16 mouse cellular contexts compared by ENCODE assay signal in genomic region chr2:17977645-17978044, GRCm38 (mm10). TPM values are rescaled to one million over a fixed set of nuclear protein-coding genes. Genes with fewer than 3 reads are reported as not detected.
DNase-seq lines count a peak whose midpoint lies in the region; TF ChIP-seq lines count a peak whose summit lies in the region.
"Not testable (repeated sequence)": the region's sequence is repeated elsewhere in the genome, so short reads cannot be mapped to it uniquely, and the experiment has no call there.
"Had no signal": no experiment of that assay in that cellular context is flagged by ENCODE, and none has a peak within 500 bp of the region (broad histone marks: within the 10 kb centered on the region; RNA-seq: fewer than 3 reads in every experiment).

No protein-coding gene starts in this region.

- not testable (repeated sequence) for H3K36me3 ChIP-seq in C2C12 (ENCODE audit: control insufficient read depth, insufficient read depth)

- not testable (repeated sequence) for H3K79me3 ChIP-seq in C2C12 (ENCODE audit: low read depth)

- H3K79me2 ChIP-seq in C2C12 (ENCODE audit: control insufficient read depth, insufficient read depth), result not testable (repeated sequence)

- not testable (repeated sequence) for H3ac ChIP-seq in C2C12 (ENCODE audit: control insufficient read depth, insufficient read length, low read depth)

- H3K27me3 ChIP-seq in C2C12 (ENCODE audit: control insufficient read depth, insufficient read depth, insufficient read length), result not testable (repeated sequence)

- not testable (repeated sequence) for TF ChIP-seq CTCF in C2C12 (IDR thresholded peaks at IDR 0.05; ENCODE audit: control insufficient read depth, insufficient read depth, insufficient read length)

- DNase-seq in 3T3-L1 (ENCODE audit: low read depth, low spot score) (peak; percentile 65), R1 (ENCODE audit: low read depth, low spot score) (peak; percentile 86)
- DNase-seq in Muller cell, postnatal 12 days (ENCODE audit: inconsistent ontology term), result peak; percentile 43

- not testable (repeated sequence) for H3K4me3 ChIP-seq in C2C12 (ENCODE audit: insufficient read depth, poor library complexity, severe bottlenecking)

TF ChIP-seq in C2C12, 6 proteins besides CTCF, POLR2A, EP300 and RAD21:
- TF ChIP-seq CEBPB (IDR thresholded peaks at IDR 0.05; ENCODE audit: low read depth), result peak; percentile 29

RNA-seq across cellular contexts. Expression of gene H2al2a, which starts 19.1 kb away (rescaled TPM):
- not detected for polyA plus RNA-seq in C2C12 (2012; fragmentation: generic; extraction: Trizol)
- polyA plus RNA-seq: activated CD4-positive, CD25-positive, alpha-beta regulatory T cell, adult 4 months; cerebellum, adult 2 months; cortical plate, adult 2 months; embryonic facial prominence, embryonic 10.5 days; embryonic facial prominence, embryonic 12.5 days; embryonic facial prominence, embryonic 14.5 days; forebrain, embryonic 11.5 days; forebrain, embryonic 13.5 days; forebrain, embryonic 15.5 days; forebrain, postnatal 0 days; G1E; Patski had no signal

RNA-seq across cellular contexts. Expression of gene A930004D18Rik, which starts 59.9 kb away (rescaled TPM):
- polyA plus RNA-seq in C2C12 (2012; fragmentation: generic; extraction: Trizol), result 3.9 TPM
